Mouse (Mus musculus): Measurements from ENCODE around the gene Atp8a2.
"Not testable (repeated sequence)": the region's sequence is repeated elsewhere in the genome, so short reads cannot be mapped to it uniquely, and the experiment has no call there.

Atp8a2 gene

DNA sequence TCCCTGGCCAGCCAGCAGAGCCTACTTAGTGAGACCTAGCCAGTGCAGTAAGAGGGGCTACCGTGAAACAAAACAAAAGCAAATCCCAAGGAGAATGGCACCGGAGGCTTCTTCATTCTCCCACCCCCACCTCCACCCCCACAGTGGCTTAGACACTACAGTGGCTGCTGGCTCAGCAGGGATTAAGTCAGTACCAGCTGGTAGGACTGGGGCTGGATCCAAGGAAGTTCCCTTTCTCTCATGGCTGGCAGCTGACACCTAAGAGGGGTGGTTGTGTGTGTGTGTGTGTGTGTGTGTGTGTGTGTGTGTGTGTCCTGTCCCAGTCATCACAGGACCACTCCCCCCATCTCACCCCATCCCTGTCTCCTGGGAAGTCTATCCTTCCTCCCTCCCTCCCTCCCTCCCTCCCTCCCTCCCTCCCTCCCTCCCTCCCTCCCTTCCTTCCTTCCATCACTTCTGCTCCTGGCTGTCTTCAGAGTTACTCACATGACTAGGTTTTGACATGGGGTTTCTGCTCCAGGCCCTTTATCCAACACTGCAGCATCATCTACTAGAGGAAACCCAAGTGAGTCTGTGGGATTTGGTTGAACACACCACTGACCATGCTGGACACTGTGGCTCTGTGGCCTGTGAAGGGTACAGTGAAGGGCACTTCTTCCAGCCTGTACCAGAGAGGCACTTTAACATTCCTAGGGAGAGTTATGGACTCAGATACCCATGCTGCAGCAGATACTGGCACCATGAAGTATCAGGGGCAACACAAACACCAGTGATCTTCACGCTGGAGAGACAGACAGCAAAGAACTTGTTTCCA lies 358.3 kb downstream of the Atp8a2 start:
- DNase-seq, result not testable (repeated sequence)

DNA sequence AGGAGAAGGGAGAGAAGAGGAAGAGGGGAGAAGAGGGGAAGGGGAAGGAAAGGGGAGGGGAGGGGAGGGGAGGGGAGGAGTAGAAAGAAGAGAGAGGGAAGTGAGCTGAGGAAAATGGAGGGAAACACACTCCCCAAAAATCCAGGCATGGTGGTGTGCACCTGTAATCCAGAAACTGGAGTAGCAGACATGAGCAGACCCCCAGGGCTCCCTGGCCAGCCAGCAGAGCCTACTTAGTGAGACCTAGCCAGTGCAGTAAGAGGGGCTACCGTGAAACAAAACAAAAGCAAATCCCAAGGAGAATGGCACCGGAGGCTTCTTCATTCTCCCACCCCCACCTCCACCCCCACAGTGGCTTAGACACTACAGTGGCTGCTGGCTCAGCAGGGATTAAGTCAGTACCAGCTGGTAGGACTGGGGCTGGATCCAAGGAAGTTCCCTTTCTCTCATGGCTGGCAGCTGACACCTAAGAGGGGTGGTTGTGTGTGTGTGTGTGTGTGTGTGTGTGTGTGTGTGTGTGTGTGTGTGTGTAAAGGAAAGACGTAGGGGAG lies 359.2 kb downstream of the Atp8a2 start:
- not testable (repeated sequence) for DNase-seq

DNA sequence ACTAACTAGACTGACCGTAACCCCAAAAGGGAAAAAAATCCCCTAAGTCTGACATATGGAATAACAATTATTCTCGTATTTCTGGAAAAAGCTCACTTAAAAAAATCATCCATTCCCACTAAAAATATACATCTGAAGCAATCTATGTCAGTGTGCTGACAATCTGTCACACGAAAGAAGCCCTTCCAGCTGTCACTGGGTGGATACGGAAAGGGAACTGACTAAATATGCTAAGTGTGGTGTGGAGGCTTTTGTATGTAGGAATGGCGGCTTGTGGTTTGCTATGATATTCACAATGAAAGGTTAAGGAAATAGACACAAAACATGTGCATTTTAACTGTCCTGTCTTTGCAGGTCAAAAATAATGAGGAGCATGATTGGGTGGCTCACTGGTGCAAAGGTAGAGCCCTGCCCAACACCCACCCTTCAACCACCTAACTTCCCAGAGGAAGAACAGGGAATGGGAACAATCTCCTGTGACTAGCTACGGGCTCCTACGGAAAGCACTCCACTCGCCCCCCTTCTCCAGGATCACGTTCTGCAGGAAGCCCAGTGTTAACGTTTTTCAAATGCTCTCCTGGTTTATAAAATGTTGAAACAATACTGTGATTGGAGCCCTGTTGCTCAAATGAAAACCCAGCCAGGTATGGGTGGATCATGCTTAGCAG lies 360.0 kb downstream of the Atp8a2 start:
- no peak for DNase-seq

DNA sequence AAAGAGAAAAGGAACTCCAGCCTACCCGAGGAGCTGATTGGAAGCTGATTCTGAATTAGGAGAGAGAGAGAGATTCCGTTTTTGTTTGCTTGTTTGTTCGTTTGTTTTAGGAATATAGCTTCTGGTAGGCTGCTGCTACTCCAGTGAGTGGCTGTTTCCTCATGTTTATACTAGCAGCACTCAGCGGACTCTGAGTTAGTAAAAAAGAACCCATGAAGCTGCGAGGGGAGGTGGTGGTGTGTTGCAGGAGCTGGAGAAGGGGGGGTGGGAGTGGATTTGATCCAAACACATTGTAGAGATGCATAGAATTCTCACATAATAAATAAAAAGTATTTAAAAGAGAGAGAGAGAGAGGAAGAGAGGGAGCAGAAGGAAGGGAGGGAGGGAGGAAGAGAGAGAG lies 367.4 kb downstream of the Atp8a2 start:
- DNase-seq, result no peak

DNA sequence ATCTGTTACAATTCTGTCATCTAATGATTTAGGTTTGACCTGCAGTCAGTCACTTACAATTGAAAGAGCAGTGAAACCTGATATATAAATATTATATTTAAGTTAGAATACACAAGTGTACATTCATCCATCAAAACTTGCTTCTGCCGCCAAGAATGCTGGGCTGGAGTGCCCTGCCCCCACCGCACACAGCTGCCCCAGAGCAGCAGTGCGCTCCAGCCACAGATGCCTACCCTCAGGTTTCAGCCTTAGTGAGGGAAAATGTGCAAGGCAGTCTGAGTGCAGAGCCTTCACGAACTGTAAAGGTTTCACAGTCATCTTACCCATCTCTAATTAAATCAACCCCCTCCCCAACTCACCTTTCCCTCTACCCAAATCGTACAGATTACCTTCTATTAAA lies 369.6 kb downstream of the Atp8a2 start:
- DNase-seq, result no peak

DNA sequence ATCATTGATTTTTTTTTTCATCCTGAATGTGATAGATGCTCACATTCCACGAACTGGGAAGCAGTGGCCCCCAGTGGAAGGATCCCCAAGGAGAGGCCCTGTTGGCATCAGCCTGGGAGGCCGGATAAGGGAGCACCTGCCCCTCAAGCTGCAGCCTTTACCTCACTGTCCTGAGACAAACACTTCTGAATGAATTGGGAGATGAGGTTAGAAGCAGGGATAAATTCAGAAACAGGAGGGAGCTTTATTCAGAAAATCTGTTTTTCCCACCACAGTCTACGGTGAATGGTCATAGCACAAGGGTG lies 376.9 kb downstream of the Atp8a2 start:
- DNase-seq, result no peak

DNA sequence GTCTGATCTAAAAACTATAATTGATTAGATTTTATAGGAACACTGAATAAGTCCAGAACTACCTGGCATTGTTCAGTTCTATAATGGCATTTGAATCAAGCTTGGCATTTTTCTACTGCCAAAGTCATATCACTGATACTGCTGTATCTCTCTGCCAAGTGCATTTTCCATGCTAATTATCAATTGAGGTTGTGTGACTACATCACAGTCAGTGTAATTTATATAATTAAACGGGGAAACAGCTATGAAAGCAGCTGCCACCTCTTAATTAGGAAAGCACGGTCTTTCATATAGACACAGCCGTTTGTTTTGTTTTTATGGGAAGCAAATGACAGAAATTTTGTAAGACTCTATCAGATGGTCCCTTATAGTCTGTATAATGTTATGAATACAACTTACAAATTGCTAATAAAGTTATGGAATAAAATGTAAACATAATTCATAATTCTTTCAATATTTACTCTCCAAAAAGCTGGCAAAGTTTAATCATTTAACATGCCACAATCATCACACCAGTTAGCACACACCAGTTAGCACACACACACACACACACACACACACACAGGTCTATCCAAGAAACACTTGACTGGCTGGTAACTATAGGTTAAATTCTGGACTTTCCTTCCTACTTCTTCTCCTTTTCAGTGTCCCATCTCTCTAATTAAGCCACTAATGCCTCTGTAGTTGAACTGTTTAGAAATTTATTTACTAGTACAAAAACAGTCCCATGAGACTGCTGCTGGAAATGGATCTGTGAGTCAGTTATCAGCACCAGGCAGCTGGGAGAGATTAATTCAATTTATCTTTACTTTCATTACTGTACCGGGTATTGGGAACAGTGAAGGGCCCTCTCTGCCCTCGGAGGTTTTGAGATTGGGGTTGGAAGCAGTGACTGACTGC lies 377.5 kb downstream of the Atp8a2 start:
- no peak for DNase-seq

DNA sequence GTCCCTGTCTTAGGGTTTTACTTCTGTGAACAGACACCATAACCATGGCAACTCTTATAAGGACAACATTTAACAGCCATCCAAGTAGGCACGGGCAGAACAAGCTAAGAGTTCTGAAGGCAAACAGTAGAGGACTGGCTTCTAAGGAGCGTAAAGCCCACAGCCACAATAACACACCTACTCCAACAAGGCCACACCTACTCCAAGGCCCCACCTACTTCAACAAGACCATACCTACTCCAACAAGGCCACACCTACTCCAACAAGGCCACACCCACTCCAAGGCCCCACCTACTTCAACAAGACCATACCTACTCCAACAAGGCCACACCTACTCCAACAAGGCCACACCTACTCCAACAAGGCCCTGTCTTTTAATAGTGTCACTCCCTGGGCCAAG lies 386.7 kb downstream of the Atp8a2 start:
- not testable (repeated sequence) for DNase-seq

DNA sequence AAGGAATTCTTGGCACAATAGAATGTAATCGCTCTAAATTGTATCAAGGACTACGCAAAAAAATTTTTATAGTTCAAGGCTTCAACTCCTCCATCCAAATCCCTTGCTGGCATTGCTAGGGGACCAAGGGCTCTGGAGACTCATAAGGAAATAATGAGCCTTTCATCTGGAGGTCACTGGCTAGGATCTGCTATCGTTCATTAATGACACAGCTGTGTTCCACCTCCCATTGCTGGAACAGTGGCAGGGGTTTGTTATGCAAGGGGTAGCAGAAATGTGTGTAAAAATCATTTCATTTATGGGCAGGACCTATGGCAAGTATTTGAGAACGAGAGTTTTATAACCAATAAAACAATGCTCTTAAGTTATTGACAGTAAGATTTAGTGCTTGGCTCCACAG lies 387.2 kb downstream of the Atp8a2 start:
- no peak for DNase-seq

DNA sequence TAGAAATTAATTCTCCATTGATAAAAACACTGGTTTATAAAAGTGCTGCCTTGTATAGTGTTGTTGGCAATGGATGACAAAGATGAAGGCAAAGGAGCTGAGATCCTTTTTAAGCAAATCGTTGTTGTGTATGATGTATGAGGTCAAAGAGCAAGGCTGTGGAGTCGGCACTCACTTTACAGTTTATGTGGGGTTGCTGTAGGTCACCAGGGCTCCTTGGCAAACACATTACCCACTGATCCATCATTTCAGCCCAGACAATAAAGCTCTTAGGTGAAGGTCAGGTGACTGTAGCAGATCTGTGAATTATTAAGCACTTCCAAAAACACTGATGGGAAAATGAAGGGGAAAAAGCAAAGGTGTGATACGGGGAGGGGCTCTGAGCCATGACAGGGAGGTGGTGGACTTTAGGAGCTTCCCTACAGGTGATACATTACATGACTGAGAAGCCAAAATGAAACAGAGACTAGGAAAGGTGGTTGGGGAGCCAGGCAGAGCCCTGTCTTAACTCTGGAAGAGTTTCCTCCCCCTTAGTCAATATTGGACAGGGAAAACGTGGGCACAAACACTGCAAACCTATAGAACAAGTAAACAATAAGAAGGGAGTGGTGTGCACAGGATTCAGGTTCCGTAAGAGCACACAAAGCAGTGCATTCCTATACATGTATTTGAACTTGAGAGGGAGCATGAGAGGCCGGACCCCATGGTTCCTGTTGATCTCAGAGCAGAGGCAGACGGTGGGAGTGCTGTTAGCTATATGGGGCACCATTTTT lies 389.3 kb downstream of the Atp8a2 start:
- no peak for DNase-seq

DNA sequence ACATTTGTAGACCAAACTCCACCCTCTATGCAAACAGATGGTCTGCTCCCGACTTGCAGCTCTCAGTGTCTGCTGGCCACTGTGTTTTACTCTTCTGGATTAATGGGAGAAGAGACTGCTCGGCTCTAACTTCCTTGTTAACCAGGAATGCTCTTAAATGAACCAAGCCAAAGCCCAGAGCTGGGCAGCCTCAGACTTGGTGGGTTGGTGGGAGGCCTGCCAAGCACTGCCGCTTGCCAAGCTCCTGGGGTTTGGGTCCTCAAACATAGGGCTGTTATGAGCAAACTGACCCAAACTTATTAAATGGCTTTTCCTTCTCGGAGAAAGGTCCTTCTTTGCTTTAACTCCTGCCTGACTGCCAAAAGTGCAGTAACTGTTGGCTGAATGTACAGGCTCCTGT lies 390.1 kb downstream of the Atp8a2 start:
- DNase-seq, result no peak

DNA sequence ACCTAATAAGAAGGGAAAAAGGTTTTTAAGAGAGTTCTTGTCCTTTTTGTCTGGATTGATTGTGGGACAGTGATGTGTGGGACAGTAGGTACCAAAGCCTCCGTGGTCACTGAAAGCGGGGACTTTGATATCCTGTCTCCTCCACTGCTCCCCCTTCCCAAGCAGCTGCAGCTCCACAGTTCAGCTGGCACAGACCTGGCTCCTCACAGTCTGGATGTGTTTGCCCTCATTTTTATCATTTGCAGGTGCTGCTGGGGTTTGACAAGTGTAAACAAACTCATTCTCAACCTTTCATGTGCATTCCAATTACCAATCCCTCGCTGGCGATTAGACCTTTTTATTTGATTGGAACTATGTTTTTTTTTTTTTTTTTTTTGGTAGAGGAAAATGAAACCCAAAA lies 390.8 kb downstream of the Atp8a2 start:
- no peak for DNase-seq

DNA sequence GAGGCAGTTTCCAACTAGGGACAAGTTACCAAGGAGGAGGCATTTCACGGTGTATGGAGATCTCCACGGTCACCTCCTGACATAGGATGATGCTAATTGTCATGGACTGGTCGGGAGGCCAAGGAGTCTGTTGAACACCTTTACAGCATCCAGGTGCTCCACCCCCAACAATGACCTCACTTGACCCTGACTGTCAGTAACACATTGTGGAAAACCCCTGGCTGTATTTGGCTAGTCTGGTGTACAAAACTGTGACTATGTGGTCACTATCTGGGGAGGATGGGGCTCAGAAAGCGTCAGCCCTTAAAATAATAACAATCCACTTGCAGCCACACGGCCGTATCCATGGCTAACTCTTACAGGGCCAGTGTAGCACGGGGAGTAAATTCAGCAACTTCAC lies 391.3 kb downstream of the Atp8a2 start:
- no peak for DNase-seq

DNA sequence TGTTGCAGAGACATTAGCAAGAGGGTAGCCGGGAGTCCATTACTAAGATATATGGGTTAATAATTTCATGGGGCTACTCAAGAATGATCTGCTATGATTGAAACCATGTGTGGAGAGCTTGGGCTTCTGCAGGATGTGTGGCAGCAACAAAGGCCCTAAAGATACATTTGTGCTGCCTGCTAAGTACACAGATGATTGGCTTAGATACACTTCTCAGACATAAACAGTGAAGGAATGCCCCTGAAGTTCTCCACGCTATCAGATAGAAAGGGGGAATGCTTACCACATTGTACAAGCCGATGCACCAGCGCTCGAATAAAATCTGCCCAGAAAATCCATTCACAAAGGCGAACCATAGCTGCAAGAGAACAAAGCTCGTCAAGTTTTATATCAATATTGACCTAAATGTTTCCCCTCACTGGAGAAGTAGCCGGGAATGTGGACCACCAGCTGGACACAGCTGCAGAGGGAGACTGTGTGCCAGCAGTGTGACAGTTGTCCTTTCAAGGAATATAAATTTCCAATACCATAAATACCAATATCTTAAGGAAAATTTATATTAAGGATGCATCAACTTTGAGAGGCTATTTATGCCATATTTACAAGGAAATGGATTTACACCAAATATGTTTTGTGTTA lies 394.9 kb downstream of the Atp8a2 start:
- no peak for DNase-seq

DNA sequence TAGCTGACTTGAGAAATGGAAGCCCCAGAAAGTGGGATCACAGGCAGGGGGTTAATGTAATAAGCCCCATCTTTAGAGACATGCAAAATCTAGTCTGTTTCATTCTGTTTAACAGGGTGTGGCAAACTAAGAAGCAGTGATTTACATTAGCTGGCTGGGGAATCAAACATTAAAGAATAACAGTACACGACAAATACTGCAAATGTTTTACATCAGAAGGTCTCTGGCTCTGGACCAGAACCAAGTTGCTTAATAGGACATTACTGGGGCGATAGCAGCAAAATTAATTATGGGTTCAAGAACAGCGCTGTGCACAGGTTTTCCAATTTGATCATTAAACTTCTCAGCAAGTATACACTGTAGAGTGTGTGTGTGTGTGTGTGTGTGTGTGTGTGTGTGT lies 397.5 kb downstream of the Atp8a2 start:
- no peak for DNase-seq

DNA sequence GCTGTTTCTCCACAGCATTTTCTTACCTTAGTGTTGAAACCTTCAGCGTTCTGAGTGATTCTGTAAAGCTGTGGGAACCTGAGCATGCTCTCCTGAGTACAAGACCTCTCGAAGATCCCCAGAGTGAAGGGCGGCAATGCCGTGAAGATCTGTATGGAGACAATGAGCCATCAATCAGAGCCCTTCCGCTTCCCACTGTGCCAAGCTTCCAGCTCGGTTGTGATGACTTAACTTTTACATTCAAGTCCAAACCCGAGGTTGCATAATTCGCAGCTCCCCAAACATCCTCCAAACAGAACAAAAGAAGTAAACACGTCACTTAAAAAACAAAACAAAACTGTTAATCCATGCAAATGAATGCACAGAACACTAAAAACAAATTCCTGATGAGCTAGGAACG lies 403.1 kb downstream of the Atp8a2 start:
- DNase-seq, result no peak

DNA sequence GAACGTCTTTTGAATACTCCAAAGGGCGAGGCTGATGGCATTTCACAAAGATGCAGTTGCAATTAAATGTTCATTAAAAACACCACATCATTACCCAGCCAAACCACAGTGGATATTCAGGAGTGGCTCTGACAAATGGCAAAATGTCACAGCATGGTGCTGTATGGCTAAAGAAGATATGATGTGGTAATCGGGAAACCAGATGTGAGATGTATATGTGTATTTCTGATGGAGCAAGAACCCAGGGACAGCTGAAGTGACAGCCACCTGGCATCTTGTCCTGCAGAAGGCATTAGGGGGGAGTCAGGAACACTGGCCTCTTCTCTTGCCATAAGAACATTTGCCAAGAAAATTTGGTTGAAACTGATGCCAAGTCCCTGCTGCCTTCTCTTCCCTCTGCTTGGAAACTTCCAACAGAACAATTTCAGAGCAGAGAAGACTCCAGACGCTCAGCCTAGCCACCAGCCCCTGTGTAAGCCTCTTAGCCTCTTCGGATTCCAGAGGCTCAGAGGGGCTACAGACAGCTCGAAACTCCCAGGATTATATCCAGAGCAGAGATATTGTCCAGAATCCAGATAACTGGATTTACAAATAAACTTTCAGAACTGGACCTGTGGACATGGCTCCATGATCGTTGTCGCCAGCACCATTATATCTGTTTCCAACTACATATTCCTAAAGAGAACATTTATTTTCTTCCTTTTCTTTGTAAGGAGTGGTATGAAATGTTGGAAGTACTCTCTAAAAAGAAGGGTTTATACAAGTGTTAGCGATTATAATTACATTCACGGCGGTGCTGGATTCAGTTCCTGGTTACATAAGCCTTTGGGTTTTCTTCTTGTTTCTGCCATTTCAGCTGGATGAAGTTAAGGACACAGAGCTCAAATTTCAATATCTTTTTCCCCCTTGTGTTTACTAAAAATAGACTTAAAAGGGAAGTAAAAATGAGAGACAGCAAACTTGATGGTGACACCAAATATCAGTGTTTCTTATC lies 413.3 kb downstream of the Atp8a2 start:
- no peak for DNase-seq

DNA sequence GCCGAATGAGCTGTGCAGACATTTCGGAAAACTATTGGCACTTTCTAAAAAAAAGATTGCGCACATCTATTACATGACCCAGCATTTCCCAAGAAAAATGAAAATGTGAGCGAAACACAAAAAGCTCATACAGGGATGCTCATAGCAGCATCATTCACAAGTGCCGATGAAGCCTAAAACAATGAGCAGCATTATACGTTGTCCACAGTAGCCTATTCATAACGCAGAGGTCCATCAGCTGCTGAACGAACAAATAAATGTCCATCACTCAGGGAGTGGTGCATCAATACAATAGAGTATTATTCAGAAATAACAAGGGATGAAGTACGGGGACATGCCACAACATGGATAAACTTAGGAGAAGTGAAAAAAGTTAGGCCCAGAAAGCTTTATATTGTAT lies 416.6 kb downstream of the Atp8a2 start:
- no peak for DNase-seq

DNA sequence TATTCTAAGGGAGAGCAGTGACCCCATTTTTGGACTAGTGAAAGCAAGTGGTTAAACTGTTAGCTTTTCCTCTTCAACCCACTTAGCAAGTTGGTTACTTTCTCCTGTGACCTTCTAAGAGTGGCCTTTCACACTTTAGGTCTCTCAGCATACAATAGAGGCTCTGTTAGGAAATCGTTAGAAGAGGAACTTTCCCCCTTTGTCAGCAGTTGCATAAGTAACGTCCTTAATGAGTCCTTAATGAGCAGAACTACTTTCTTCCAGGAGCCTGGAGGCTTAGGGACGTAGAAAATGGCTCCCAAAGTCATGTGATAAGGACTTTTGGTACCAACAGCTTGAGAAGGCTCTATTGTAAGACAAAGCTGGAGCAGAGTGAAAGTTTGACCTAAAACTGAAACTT lies 434.8 kb downstream of the Atp8a2 start:
- DNase-seq, result no peak

DNA sequence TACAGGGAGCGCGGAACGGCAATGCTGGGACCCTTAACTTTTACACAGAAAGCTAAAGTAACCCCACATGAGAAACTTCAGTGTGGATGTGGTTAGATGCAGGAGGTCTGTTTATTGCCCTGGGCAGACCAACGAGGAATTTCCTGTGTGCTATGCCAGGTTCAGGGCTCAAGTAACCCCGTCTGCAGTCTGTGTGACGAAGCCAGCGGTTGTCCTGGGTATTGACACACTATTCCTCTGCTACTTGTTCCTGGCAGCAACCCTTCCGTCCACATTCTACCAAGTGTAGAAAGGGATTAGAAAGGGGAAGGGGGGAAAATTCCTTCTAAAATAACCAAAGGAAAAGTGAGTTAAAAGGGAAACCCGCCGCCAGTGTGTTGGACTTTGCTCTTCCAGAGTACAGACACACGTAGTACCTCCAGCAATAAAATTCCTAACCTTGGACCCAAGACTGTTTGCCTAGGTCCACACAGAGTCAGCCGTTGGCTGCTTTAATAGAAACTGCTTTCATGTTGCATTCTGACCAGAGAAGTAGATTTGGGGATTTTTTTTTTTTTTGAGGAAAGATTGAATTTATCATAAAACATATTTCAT lies 437.0 kb downstream of the Atp8a2 start:
- no peak for DNase-seq

Data from right cerebral cortex, postnatal 25 days (tissue).